Mouse (Mus musculus): ENCODE results near the gene Clock. TPM values are rescaled to one million over a fixed set of nuclear protein-coding genes. Genes with fewer than 3 reads are reported as not detected.
A peak's percentile ranks its signal among the peaks of the same experiment; 100 is the strongest.

Gene Clock
- 13.9 and 14.4 TPM in 2 replicates for polyA plus RNA-seq (2012; rRNA removed)

DNA sequence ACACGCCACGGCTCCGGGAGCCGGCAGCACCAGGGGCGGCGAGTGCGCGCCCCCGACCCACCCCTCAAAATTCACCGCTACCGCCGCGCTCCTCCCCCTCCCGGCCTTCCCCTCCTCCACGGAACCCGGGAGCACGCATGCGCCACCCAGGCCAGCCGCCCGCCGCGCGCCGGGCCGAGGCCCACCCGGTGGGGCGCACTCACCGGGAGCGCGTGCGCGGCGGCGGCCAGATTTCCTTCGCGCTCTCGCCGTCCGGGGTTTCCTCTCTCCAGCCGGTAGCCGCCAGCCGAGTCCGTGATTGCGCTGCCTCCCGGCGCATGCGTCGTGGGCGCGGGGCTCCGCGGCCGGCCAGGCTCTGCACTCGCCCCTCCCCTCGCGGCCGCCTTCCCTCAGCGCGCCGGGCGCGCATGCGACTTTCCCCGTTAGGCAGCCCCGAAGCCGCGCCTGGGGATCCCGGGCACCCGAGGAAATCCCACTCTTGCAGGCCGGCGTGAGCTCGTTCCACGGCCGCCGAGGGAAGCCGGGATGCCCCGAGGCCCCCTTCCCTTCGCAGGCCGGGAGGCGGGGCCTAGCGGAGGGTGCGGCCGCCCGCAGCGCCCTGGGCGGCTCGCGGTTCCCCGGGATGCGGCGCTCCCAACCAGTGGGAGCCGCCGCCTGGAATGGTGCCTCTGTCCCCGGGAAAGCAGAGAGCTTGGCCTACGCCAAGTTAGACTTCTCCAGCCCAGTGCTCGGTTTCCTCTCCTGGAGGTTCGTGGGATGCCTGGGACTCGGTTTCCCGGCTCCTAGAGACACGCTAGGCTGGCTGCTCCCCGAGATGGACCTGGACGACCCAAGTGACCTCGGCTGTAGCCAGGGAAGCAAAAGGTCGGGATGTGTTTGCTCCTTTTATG, at the start of gene Clock:
Gene Clock (minus strand): TSS at position 341 of the 890 bp plus-strand sequence.
- Histone ChIP-seq H3K4me1 (ENCODE audit: control insufficient read depth, insufficient read depth, low read length) (peaks cover 4% of the 10 kb centered on the region; the same call in 1 of the 2 replicates), H3K36me3 (ENCODE audit: control insufficient read depth, insufficient read depth, low read length) (no peaks in the 10 kb centered on the region), H3K4me3 (ENCODE audit: insufficient read depth, low read depth, low read length) (peak within 1 kb of the TSS; percentile 89), H3K27ac (ENCODE audit: insufficient read depth, low read depth, low read length) (peak within 1 kb of the TSS; percentile 89), H3K27me3 (replicated peaks; ENCODE audit: control insufficient read depth, insufficient read depth, low read length) (no peaks in the 10 kb centered on the region)
- no peak for TF ChIP-seq CTCF (conservative IDR thresholded peaks at IDR 0.05; ENCODE audit: insufficient read depth, insufficient read length, low read depth, low read length)
- no peak for TF ChIP-seq POLR2A (IDR thresholded peaks at IDR 0.05; ENCODE audit: low read depth, low read length)
- WGBS = 1% methylated on average over 101 of the region's 104 CpGs
- DNase-seq = peak; percentile 93

DNA sequence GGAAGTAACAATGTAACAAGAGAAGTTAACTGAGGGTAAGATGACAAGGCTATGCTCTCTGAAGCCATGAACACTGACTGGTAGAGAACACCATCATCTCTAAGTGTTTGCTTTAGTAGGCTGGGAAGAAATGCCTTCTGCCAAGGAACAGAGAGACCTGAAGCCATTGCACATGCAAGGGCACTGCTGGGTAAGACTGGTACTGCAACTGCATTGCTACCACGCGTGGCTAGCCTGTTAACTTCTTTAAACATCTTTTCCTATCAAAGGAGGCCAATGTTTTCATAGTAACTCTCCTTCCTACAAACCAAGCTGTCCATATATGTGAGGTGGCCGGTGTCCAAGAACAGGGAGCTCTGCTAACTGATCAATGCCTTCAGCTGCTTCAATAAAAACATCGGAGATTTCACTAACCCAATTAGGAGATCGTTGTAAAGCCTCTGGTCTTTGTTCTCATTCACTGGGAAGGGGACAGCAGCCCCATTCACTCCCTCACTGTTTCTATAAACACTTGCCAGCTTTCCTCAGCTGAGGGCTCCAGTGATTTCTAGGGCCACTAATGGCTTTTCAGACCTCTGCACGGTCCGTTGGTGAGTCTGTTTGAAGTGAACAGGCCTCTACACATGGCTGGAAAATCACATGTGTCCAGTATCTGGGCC, 47.5 kb upstream of the Clock start:
- TF ChIP-seq CTCF (conservative IDR thresholded peaks at IDR 0.05; ENCODE audit: insufficient read depth, insufficient read length, low read depth, low read length) (no peak), POLR2A (IDR thresholded peaks at IDR 0.05; ENCODE audit: low read depth, low read length) (no peak)
- H3K27me3 ChIP-seq (replicated peaks; ENCODE audit: control insufficient read depth, insufficient read depth, low read length) = no peaks in the 10 kb centered on the region
- DNase-seq = no peak
- no peaks in the 10 kb centered on the region for H3K36me3 ChIP-seq (ENCODE audit: control insufficient read depth, insufficient read depth, low read length)
- no peak overlapping the region for H3K4me3 ChIP-seq (ENCODE audit: insufficient read depth, low read depth, low read length)
- 41% methylated on average over 7 of the region's 7 CpGs for WGBS
- H3K4me1 ChIP-seq (ENCODE audit: control insufficient read depth, insufficient read depth, low read length) = no peaks in the 10 kb centered on the region
- H3K27ac ChIP-seq (ENCODE audit: insufficient read depth, low read depth, low read length) = no peak overlapping the region

DNA sequence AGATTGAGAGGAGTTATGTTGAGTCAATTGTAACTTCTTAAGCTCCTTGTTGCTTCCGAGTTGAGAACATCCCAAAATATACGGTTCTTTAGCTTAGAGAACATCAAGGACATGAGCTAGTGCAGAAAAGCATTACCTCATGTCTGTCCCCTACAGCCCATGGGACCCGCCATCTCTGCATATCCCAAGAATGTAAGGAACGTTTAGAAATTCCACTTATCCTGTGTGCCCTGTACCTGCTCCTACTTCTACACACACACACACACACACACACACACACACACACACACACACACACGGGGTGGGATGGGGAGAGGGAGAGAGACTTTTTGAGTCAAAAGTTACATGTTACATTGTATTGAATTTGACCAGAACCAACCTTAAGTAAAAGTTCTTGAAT, 46.9 kb upstream of the Clock start:
- Histone ChIP-seq H3K36me3 (ENCODE audit: control insufficient read depth, insufficient read depth, low read length) (no peaks in the 10 kb centered on the region), H3K27ac (ENCODE audit: insufficient read depth, low read depth, low read length) (no peak overlapping the region), H3K4me1 (ENCODE audit: control insufficient read depth, insufficient read depth, low read length) (no peaks in the 10 kb centered on the region), H3K27me3 (replicated peaks; ENCODE audit: control insufficient read depth, insufficient read depth, low read length) (no peaks in the 10 kb centered on the region), H3K4me3 (ENCODE audit: insufficient read depth, low read depth, low read length) (no peak overlapping the region)
- no peak for TF ChIP-seq CTCF (conservative IDR thresholded peaks at IDR 0.05; ENCODE audit: insufficient read depth, insufficient read length, low read depth, low read length)
- DNase-seq = no peak
- 82% methylated on average over 5 of the region's 5 CpGs for whole genome bisulfite sequencing

DNA sequence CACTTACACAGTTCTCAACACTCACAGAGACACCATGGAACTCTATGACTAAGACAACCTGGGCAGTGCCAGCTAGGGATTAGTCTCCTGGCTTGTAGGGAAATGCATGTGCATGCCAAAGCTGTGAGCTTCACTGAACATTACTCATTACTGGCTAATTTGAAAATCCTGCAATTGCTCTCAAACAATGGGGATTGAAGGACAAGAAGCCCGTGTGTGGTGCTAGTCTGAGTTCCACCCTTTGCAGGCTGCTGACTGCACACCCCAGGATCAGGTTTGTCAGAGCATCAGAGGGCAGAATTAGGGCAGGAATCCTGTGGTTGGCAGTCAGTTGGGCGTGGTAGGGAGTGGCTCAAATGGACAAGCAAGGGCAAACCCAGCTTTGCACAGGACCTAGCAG, 41.5 kb upstream of the Clock start:
- no peak for DNase-seq
- H3K27ac ChIP-seq (ENCODE audit: insufficient read depth, low read depth, low read length) = no peak overlapping the region
- H3K27me3 ChIP-seq (replicated peaks; ENCODE audit: control insufficient read depth, insufficient read depth, low read length) = no peaks in the 10 kb centered on the region
- no peaks in the 10 kb centered on the region for H3K4me1 ChIP-seq (ENCODE audit: control insufficient read depth, insufficient read depth, low read length)
- TF ChIP-seq POLR2A (IDR thresholded peaks at IDR 0.05; ENCODE audit: low read depth, low read length) = no peak
- TF ChIP-seq CTCF (conservative IDR thresholded peaks at IDR 0.05; ENCODE audit: insufficient read depth, insufficient read length, low read depth, low read length) = no peak
- WGBS = 44% methylated on average over 2 of the region's 2 CpGs
- no peak overlapping the region for H3K4me3 ChIP-seq (ENCODE audit: insufficient read depth, low read depth, low read length)
- H3K36me3 ChIP-seq (ENCODE audit: control insufficient read depth, insufficient read depth, low read length) = no peaks in the 10 kb centered on the region

DNA sequence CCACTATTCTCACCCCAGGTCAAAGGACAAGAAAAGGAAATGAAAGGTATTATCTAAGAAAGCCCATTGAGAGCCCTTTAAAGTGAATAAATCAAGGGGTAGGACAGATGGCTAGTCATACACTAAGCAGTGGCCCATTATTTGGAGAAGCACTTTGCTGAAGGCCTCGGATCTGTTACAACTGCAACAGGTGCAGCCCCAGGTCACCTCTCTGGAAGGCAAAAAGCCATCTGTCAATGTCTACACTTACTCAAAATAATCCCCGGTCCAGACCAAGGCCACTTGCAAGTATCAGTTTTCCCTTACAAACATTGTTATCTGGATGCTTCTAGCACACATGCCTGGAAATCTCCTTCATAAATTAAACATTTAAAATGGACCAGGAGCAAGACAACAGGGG, 36.3 kb upstream of the Clock start:
- no peak overlapping the region for H3K27ac ChIP-seq (ENCODE audit: insufficient read depth, low read depth, low read length)
- 24% methylated on average over 2 of the region's 2 CpGs for WGBS
- H3K27me3 ChIP-seq (replicated peaks; ENCODE audit: control insufficient read depth, insufficient read depth, low read length) = no peaks in the 10 kb centered on the region
- H3K36me3 ChIP-seq (ENCODE audit: control insufficient read depth, insufficient read depth, low read length) = no peaks in the 10 kb centered on the region
- no peak for DNase-seq
- H3K4me1 ChIP-seq (ENCODE audit: control insufficient read depth, insufficient read depth, low read length) = no peaks in the 10 kb centered on the region
- H3K4me3 ChIP-seq (ENCODE audit: insufficient read depth, low read depth, low read length) = no peak overlapping the region
- no peak for TF ChIP-seq CTCF (conservative IDR thresholded peaks at IDR 0.05; ENCODE audit: insufficient read depth, insufficient read length, low read depth, low read length)
- TF ChIP-seq POLR2A (IDR thresholded peaks at IDR 0.05; ENCODE audit: low read depth, low read length) = no peak

DNA sequence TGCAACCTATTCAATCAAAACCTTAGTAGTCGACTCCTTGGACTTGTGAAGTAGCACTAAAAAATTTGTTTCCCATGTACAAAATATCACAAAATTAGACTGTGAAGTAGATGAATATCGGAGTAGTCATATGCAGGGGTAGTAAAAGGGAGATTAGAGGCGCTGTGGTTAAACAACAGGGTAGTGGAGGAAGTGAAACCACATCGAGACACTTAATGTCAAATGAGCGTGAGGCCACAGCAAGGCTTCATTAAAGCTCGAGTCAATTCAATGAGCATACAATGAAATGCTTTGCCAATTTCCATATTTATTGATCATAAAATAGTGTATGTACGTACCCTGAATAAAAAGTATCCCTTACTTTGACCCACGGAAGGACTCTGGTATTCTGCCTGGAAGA, 32.5 kb upstream of the Clock start:
- no peak overlapping the region for H3K27ac ChIP-seq (ENCODE audit: insufficient read depth, low read depth, low read length)
- H3K27me3 ChIP-seq (replicated peaks; ENCODE audit: control insufficient read depth, insufficient read depth, low read length) = no peaks in the 10 kb centered on the region
- no peak for TF ChIP-seq POLR2A (IDR thresholded peaks at IDR 0.05; ENCODE audit: low read depth, low read length)
- TF ChIP-seq CTCF (conservative IDR thresholded peaks at IDR 0.05; ENCODE audit: insufficient read depth, insufficient read length, low read depth, low read length) = no peak
- no peaks in the 10 kb centered on the region for H3K36me3 ChIP-seq (ENCODE audit: control insufficient read depth, insufficient read depth, low read length)
- DNase-seq = no peak
- no peak overlapping the region for H3K4me3 ChIP-seq (ENCODE audit: insufficient read depth, low read depth, low read length)
- WGBS = 88% methylated on average over 8 of the region's 8 CpGs
- no peaks in the 10 kb centered on the region for H3K4me1 ChIP-seq (ENCODE audit: control insufficient read depth, insufficient read depth, low read length)

DNA sequence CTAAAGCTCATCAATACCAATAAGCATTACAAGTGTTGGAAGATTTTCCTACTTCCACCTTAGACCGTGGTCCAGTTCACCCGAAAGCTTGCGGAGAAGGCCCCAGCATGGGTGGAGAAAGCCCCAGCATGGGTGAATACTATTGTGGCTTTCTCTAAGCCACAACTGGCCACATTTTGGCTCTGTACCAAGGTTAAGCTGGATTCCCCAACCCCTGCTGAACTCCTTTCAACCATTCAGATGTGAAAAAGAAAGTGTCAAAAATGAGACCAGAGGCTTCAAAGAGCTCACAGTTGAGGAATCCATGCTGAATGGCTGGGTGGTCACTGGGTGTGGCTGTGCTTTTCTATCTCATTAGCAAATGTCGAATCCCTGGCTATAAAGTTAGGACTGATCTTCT, 29.2 kb upstream of the Clock start:
- H3K36me3 ChIP-seq (ENCODE audit: control insufficient read depth, insufficient read depth, low read length) = no peaks in the 10 kb centered on the region
- DNase-seq = no peak
- no peaks in the 10 kb centered on the region for H3K27me3 ChIP-seq (replicated peaks; ENCODE audit: control insufficient read depth, insufficient read depth, low read length)
- no peaks in the 10 kb centered on the region for H3K4me1 ChIP-seq (ENCODE audit: control insufficient read depth, insufficient read depth, low read length)
- H3K27ac ChIP-seq (ENCODE audit: insufficient read depth, low read depth, low read length) = no peak overlapping the region
- TF ChIP-seq CTCF (conservative IDR thresholded peaks at IDR 0.05; ENCODE audit: insufficient read depth, insufficient read length, low read depth, low read length) = no peak
- TF ChIP-seq POLR2A (IDR thresholded peaks at IDR 0.05; ENCODE audit: low read depth, low read length) = no peak
- WGBS = 79% methylated on average over 4 of the region's 4 CpGs
- H3K4me3 ChIP-seq (ENCODE audit: insufficient read depth, low read depth, low read length) = no peak overlapping the region

All from kidney, adult 2 months (tissue).